Mouse (Mus musculus): ENCODE results near the gene Mdga1. TPM values are rescaled to one million over a fixed set of nuclear protein-coding genes. Genes with fewer than 3 reads are reported as not detected.
"Not testable (repeated sequence)": the region's sequence is repeated elsewhere in the genome, so short reads cannot be mapped to it uniquely, and the experiment has no call there.

The Mdga1 gene
- total RNA-seq, 2 experiments from 2014 or later, result 15.0 to 18.3 TPM

DNA sequence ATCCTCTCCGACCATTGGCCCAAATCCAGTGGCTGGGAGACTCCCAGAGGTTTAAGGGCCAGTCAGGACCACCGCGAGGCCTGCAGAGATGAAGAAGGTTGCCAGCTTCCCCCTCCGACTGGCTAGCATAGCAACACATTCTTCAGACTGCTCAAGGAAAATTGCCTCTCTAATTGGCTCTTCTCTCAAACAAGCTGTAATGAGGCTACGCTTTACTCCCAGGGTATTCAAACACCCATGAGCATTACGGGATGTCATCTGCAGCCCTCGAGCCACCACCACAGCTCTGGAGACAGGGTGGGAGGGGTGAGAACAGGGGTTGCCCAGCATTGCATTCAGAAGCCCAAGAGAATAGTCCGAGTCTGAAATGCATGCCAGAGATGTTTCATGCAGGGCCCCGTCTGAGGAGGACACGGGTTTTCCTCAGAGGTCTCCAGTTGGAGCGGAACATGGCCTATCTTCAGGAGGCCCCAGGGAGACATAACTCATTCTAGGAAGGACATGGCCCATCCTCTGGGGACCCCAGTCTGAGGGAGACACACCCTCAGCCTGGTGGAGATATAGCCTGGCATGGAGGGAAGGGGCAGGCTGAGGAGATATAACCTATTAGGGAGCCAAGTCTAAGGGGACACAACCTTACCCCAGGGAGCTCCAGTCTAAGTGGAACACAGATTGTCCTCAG lies 151.5 kb downstream of the Mdga1 start:
- intact Hi-C loops (cut with DNase I), result no loop called here
- DNase-seq, result no peak

DNA sequence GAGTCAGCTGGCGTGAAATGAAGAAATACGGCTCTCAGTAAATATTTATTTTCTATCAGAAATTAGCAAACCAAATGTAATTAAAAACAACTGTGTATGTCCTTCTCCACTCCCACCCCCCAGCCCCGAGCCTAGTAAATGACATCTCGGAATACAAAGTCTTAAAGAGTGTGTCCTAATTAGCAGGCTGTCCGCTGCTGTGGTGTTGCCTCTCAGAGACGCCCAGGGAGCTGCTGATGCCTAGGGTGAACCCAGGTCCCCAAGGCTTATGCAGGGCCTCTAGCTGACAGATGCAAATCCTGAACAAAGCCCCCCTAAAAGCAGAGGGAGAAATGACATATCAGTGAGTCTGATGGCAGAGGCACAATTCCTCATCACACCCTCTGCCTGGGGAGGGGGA lies 155.1 kb downstream of the Mdga1 start:
- intact Hi-C loops (cut with DNase I), result no loop called here
- no peak for DNase-seq

DNA sequence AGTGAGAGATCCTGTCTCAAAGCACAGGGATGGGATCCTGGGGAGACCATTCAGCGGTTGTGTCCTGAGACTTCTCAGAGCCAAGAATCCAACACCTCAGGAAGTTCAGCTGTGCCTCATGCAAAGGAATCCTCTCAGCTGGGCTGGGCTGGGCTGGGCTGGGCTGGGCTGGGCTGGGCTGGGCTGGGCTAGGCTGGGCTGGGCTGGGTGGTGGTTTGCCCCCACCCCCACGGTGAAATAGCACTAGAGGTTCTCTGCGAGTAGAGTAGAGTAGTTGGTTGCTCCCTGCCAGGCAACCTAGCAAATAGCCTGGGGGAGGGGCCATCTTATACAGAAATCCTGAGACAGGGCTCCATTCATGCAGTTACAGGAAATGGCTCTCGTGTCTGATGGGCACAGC lies 156.6 kb downstream of the Mdga1 start:
- DNase-seq, result no peak
- intact Hi-C loops (cut with DNase I), result no loop called here

DNA sequence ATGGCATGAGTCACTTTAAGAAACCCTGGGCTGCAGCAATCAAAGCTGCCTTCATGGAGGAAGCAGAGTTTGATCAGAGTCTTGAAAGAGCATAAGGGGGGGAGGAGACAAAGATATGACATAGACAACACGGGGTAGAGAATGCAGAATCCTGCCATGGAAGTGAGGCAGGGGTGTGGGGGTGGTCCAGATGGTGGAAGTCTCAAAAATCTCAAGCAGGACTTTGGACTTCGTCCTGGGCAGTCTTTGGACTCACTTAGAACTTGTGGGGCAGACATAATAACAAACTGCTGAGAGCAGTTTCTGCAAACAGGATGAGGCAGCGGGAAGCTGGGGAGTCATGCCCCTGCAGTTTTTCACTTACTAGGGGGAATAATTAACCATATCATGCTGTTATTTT lies 166.3 kb downstream of the Mdga1 start:
- intact Hi-C loops (cut with DNase I), result no loop called here
- DNase-seq, result no peak

DNA sequence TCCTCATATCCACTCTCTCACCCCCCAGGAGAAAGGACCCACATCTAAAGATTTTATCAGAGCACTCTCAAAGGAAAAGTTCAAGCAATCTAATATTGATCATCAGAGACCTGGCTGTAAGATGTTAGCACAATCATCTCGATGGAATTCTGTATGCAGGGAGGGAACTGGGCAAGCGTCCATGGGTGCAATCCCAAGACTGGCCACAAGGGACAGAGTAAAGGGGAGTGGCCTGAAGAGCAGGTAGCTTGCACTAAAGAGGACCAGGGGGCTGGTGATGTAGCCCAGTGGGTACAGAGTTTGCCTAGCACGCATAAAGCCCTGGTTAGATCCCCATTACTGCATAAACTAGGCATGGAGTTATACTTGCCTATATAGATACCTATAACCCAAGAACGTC lies 168.5 kb downstream of the Mdga1 start:
- intact Hi-C loops (cut with DNase I), result no loop called here
- DNase-seq, result peak; percentile 49 to 78

DNA sequence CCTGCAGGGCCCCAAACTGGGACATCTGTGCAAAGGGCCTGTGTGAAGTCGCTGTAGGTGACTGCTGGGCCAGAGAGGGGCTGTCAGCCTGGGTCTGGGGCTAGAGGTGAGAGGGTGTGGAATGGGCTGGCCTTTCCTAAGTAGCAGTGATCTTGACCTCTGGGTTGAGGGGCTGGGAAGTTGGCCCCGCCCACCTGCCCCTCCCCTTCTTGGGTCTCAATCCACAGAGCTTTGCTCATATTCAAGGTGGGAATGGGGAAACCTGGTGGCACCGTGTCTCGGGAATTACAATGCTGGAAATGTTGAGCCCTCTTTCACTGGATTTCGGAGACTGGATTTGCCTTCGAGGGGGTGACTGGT lies 169.8 kb downstream of the Mdga1 start:
- DNase-seq, result no peak
- intact Hi-C loops (cut with DNase I), result no loop called here

DNA sequence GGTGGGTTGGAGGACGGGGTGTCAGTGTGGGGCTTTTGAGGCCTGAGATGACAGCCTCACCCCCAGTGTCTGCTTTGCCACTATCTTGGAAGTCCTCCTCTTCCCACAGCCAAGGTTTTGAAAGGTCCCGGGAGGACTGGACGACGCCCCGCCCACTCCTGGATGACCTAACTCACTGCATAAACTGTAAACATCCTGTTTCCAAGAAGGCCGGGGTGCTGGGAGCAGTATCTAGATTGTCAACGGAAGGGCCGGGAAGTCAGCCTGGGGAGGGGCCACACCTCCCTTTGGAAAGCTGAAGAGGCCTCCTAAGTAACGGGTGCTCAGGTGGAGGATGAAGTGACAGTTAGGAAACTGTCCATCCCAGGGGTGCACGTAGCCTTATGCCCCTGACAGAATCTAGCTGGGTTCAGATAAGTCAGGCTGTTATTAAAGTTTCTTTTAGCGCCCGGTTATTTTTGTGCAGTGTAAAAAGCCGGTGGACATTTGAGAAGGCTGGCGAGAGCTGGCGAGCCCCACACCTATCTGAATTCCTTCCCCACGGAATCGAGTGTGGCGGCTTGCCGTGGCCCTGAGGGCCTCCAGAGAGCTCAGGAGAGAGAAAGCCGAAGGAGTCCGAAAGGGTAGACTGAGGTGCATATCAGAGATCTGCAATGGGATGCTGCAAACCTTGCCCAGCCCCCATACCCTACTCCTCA lies 170.3 kb downstream of the Mdga1 start:
- DNase-seq, result no peak
- intact Hi-C loops (cut with DNase I), result loop anchor here (5.0 to 10.0 kb wide), 2 partner anchors 58 to 655 kb away; no protein-coding TSS in a partner anchor

DNA sequence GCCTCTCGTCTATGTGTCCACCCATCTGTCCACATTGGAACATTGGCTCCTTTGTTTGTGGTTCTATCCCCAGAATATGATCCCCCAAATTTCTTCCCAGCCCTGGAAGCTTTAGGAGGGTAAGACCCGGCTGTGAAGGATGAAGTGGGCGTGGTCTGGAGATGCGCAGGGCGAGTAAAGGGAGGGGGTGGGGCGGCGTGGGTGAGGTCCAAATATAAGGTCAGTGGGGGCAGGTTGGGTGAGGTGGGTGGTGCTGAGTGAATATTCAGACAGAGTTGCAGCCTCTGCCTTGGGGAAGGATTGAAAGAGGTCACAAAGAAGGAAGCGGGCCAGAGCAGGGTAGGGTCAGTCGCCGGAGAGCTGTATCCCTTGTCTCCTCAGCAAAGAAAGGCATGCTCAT lies 171.7 kb downstream of the Mdga1 start:
- DNase-seq, result no peak
- intact Hi-C loops (cut with DNase I), result loop anchor here (5.0 to 10.0 kb wide), 2 partner anchors 59 to 657 kb away; no protein-coding TSS in a partner anchor

DNA sequence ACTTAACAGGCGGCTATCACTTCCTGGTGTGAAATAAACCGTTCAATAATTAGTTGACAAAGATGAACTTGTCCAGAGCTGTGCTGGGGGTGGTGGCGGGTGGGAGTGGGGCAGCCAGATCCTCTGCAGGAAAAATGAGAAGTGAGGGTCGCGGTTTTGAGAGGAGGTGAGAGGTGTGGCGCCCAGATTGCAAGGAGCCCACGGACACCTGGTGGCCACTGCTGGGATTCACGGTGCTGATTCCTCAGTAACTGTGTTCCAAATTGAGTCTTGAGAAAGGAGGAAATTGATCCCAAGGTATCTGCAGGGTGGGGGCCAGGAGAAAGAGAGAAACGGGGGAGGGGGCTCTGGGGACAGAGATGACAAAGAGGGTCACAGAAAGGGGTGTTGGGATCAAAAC lies 173.1 kb downstream of the Mdga1 start:
- intact Hi-C loops (cut with DNase I), result loop anchor here (1.0 to 10.0 kb wide), 3 partner anchors 61 to 658 kb away; no protein-coding TSS in a partner anchor

DNA sequence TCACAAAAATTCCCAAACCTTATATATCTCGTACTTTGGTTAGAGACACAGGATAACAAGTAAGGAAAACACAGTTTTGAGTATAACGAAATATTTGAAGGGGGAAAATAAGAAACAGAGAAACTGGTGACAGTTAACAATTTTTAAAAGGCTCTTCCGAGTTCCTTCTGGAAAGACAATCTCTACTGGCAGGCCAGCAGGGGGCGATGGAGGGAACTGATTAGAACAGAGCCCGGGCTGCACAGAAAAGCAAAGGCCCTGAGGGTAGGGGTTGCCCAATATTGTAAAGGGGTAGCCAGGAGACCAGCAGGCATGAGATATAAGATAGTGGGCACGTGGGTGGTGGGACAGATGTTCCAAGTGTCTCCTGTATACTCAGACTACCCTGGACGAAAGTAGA lies 173.8 kb downstream of the Mdga1 start:
- intact Hi-C loops (cut with DNase I), result loop anchor here (1.0 to 10.0 kb wide), 3 partner anchors 61 to 659 kb away; no protein-coding TSS in a partner anchor
- peak; percentile 73 to 86 for DNase-seq

More for the DNA sequence above, 173.1 kb downstream of the Mdga1 start:
- DNase-seq, result no peak

DNA sequence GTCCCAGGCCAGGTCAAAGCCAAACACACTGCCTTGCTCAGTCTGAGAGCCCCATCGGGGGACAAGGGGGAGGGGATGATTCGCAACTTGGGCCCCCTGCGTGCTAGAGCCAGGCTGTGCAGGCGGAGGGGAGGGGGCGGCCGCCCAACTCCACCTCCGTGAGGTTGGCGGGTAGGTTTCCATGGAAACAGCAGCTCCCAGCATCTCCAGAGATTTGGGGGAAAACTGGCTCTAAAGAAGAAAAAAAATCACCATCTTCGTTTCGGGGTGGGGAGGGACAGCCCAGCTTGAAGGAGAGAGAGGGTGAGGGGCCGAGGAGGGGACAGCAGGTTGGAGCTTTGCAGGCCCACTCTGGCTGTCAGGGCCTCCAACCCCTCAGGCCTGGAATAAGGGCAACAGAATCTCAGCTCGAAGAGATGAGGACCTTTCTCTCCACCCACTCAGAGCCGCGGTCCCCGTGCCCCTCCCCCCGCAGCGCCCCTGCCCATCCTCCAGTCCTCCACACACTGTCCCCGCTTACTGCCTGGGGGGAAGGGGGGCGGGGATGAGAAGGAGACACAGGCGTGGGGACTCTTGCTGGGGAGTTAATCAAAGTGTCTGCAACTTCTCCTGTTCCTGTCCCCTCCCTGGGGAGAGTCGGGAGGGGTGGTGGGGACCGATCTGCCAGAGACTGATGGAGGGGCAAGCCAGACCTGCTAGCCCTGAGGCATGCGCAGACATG lies 174.7 kb downstream of the Mdga1 start:
- no peak for DNase-seq
- intact Hi-C loops (cut with DNase I), result loop anchor here (5.0 to 10.0 kb wide), 2 partner anchors 62 to 660 kb away; no protein-coding TSS in a partner anchor

DNA sequence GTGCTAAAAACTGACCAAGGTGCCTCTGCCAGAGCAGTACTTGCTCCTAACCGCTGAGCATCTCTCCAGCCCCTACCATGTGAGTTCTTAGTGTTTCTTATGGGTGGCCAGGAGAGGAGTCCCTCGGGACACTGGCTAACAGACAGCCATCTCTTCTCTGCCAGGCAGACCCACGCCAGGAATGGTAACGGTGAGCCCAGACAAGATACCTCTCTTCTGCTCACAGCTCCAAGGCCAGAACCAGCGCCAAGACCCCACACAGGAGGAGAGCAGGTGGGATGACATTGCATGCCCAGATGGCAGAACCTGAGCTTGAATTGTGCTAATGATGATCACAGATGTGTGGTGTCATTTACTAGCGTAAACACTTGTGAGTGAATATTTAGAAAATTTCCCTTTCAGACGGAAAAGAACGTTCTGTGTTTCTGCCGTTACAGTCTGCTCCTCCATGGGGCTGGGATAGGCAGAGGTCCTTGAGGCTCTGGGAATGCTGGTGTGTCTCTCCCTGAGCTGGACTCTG lies 178.3 kb downstream of the Mdga1 start:
- no peak for DNase-seq
- intact Hi-C loops (cut with DNase I), result loop anchor here (10.0 kb wide), 1 partner anchor 663 kb away; no protein-coding TSS in a partner anchor

DNA sequence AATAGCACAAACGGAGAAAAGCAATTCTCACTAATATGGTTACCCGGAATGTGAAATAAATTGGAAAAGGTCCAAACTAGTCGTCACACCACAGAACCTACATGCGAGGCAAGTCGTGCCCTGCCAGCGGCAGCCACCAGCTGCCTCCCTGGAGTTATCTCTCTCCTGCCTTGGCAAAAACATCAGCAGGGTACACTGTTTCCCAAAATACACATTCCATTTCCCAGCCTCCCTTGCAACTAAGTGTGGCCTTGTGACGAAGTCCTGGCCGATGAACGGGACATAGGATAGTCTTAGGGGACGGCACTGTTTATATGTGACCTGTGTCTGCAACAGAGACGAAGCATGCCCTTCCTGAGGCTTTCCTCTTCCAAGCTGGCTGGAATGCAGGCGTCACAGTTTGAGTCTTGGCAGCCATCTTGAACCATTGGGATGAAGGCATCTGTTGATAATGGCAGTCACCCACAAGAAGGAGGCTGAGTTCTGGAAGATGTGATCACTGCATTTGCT lies 179.6 kb downstream of the Mdga1 start:
- intact Hi-C loops (cut with DNase I), result loop anchor here (10.0 kb wide), 1 partner anchor 665 kb away; no protein-coding TSS in a partner anchor
- DNase-seq, result peak in 1 of 2 experiments; percentile 31

DNA sequence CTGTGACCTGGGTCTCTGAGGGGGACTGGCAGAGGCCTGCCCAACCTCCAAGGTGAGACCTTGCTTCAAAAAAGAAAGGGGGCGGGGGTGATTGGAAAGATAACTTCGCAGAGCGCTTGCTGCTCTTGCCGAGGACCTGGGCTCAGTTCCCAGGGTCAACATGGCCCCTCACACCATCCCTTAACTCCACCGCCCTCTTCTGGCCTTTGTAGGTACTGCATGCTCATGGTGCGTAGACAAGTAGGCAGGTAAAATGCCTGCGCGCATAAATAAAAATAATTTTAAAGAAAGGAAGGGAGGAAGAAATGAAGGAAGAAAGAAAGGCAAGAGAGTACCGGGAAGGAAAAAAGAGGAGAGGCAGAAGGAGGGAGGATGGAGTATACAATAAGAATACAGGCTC lies 180.2 kb downstream of the Mdga1 start:
- DNase-seq, result peak in 1 of 2 experiments; percentile 33

DNA sequence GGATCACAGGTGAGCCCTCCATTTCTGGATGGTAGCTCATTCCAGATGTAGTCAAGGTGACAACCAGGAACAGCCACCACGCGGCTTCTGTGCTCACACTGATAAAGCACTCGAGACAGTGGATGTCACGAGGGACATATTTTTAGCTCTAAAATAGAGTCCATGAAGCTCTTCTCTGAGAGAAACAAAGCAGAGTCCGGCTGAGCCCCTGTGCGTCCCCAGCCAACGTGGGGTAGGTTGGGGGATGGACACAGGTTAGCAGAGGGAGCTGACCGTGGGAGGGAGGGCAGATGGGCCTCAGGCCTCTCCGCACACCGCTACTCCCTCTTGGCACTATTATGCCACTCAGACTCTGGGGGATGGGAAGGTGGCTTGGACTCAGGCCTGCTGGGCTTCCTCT lies 181.3 kb downstream of the Mdga1 start:
- peak in 1 of 2 experiments; percentile 19 for DNase-seq
- intact Hi-C loops (cut with DNase I), result no loop called here

More for the DNA sequence above, 180.2 kb downstream of the Mdga1 start:
- intact Hi-C loops (cut with DNase I), result loop anchor here (10.0 kb wide), 1 partner anchor 665 kb away; no protein-coding TSS in a partner anchor

DNA sequence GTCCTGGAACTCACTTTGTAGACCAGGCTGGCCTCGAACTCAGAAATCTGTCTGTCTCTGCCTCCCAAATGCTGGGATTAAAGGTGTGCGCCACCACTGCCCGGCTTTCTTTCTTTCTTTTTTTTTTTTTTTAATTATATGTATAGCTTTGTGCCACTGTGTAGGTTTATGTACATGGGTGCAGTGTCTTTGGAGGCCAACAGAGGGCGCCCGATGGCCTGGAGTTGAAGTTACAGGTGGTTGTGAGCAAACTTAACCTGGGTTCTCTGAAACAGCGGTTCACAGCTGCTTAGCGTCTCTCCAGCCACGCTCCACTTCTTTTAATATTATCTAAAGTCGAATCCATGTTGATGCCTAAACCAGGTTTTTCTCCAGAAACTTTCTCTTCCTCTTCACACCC lies 185.1 kb downstream of the Mdga1 start:
- no peak for DNase-seq
- intact Hi-C loops (cut with DNase I), result no loop called here

DNA sequence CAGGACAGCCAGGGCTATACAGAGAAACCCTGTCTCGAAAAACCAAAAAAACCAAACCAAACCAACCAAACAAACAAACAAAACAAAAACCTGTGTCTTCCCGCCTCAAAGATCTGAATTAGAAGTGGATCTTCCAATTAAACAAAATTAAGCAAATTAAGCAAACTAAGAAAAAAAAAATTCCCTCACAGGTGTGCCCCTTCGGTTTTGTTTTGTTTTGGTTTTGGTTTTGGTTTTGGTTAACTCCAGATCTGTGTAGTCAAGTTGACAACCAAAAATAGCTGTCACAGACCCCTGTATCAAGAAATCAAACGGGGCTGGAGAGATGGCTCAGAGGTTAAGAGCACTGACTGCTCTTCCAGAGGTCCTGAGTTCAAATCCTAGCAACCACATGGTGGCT lies 188.4 kb downstream of the Mdga1 start:
- DNase-seq; intact Hi-C loops (cut with DNase I): not testable (repeated sequence)

DNA sequence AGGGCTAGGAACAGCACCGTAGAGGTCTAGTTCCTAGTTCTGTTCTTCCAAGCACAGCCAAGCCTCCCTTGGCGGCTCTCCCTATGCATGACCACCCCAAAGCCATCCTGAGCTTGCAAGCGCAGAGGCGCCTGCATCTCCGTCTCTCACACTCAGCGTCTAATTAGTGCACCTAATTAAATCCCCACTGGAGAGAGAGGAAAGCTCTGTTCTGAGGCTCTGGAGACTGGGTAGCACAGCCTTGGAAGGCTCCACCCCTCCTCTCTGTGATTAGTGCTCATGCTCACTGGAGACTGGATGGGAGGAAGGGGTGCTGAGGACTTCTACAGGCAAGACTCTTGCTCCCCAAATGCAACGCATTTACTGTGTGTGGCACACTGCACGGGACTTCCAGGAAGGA lies 191.9 kb downstream of the Mdga1 start:
- intact Hi-C loops (cut with DNase I), result no loop called here
- no peak for DNase-seq
